Mouse (Mus musculus) ES-Bruce4 (cell line): Measurements from ENCODE around the gene Cenpx. TPM values are rescaled to one million over a fixed set of nuclear protein-coding genes. Genes with fewer than 3 reads are reported as not detected.
A peak's percentile ranks its signal among the peaks of the same experiment; 100 is the strongest.

Source experiments
- H3K27ac ChIP-seq: 2 replicates; pipeline ENCODE4 v1.5.1; 2012; ENCODE audit warnings: low read length, inconsistent platforms; ENCODE audit not compliant: insufficient read depth
- H3K27me3 ChIP-seq: 2 replicates; pipeline ENCODE4 v1.6.1; 2012; ENCODE audit warnings: mild to moderate bottlenecking, low read length, inconsistent platforms; ENCODE audit not compliant: control insufficient read depth, poor library complexity, insufficient read depth, severe bottlenecking
- H3K36me3 ChIP-seq: 2 replicates; pipeline ENCODE4 v1.6.1; 2012; ENCODE audit warnings: inconsistent platforms, mild to moderate bottlenecking, low read length, moderate library complexity; ENCODE audit not compliant: control insufficient read depth, poor library complexity, insufficient read depth, severe bottlenecking
- H3K4me1 ChIP-seq: one replicate; pipeline ENCODE4 v1.8.1; 2011; ENCODE audit warnings: low read length; ENCODE audit not compliant: control insufficient read depth, insufficient read depth
- H3K4me3 ChIP-seq: 2 replicates; pipeline ENCODE4 v1.5.1; 2011; ENCODE audit warnings: low read depth, mild to moderate bottlenecking, low read length
- H3K9ac ChIP-seq: 2 replicates; pipeline ENCODE4 v1.6.1; 2012; ENCODE audit warnings: low read depth, mild to moderate bottlenecking, inconsistent platforms; ENCODE audit not compliant: poor library complexity, severe bottlenecking
- H3K9me3 ChIP-seq: replicated peaks from 2 replicates; pipeline ENCODE4 v1.6.1; 2012; ENCODE audit warnings: mild to moderate bottlenecking, low read length, inconsistent platforms; ENCODE audit not compliant: control insufficient read depth, poor library complexity, insufficient read depth, severe bottlenecking
- CTCF ChIP-seq: IDR thresholded peaks from one replicate; pipeline ENCODE4 v1.8.1; 2011; ENCODE audit warnings: low read depth, low read length
- EP300 ChIP-seq: IDR thresholded peaks from 2 replicates; pipeline ENCODE4 v1.6.1; 2011; ENCODE audit warnings: low read depth, low read length; ENCODE audit not compliant: insufficient read depth
- POLR2A ChIP-seq: IDR thresholded peaks from one replicate; pipeline ENCODE4 v1.8.1; 2011; ENCODE audit warnings: low read length; ENCODE audit not compliant: insufficient read depth
- polyA plus RNA-seq: library from polyadenylated mRNA; stranded (reverse); fragments of >200 nt; gene quantifications from 2 replicates; pipeline ENCODE4 v1.2.4, GENCODE M21; 2011; ENCODE audit warnings: low read depth; ENCODE audit not compliant: missing spikeins, insufficient read depth, insufficient read length

Cenpx gene
- polyA plus RNA-seq, 1 experiment = 45.3 TPM

GRCm38 (mm10) chr11:120672687-120673593 lies 40.6 kb downstream of the Cenpx start, which contains the start of gene Aspscr1:
Gene Aspscr1 (plus strand): TSS chr11:120672973.
- Histone ChIP-seq H3K4me1 (no peaks in the 10 kb centered on the region), H3K4me3 (peak within 1 kb of the TSS; percentile 83), H3K27ac (peak within 1 kb of the TSS; percentile 59), H3K9ac (peak within 1 kb of the TSS; percentile 78), H3K27me3 (no peaks in the 10 kb centered on the region), H3K9me3 (no peaks in the 10 kb centered on the region), H3K36me3 (no peaks in the 10 kb centered on the region)
- TF ChIP-seq EP300 = no peak
- TF ChIP-seq POLR2A = peak; percentile 40
- TF ChIP-seq CTCF = no peak

GRCm38 (mm10) chr11:120666617-120667016 lies 46.9 kb downstream of the Cenpx start:
- Histone ChIP-seq H3K4me1 (peaks cover 2% of the 10 kb centered on the region), H3K9ac (no peak overlapping the region), H3K27ac (no peak overlapping the region; the same call in 1 of the 2 replicates), H3K4me3 (no peak overlapping the region), H3K27me3 (no peaks in the 10 kb centered on the region), H3K36me3 (no peaks in the 10 kb centered on the region), H3K9me3 (no peaks in the 10 kb centered on the region)
- TF ChIP-seq EP300 = no peak
- TF ChIP-seq POLR2A = no peak
- TF ChIP-seq CTCF = no peak

GRCm38 (mm10) chr11:120665406-120665805 lies 48.1 kb downstream of the Cenpx start:
- TF ChIP-seq CTCF = no peak
- no peak for TF ChIP-seq EP300
- TF ChIP-seq POLR2A = no peak
- Histone ChIP-seq H3K9ac (no peak overlapping the region), H3K27me3 (peaks cover under 1% of the 10 kb centered on the region; the same call in 1 of the 2 replicates), H3K4me3 (no peak overlapping the region), H3K4me1 (peaks cover 2% of the 10 kb centered on the region), H3K27ac (no peak overlapping the region), H3K36me3 (no peaks in the 10 kb centered on the region), H3K9me3 (no peaks in the 10 kb centered on the region)

GRCm38 (mm10) chr11:120663714-120664113 lies 49.8 kb downstream of the Cenpx start:
- peak overlapping the region; percentile 34 for H3K27ac ChIP-seq
- H3K9ac ChIP-seq = no peak overlapping the region
- peaks cover 3% of the 10 kb centered on the region; the same call in 1 of the 2 replicates for H3K27me3 ChIP-seq
- no peaks in the 10 kb centered on the region for H3K9me3 ChIP-seq
- no peak overlapping the region for H3K4me3 ChIP-seq
- TF ChIP-seq EP300 (0 out of 2 replicates have a peak, but pooled peaks have one; percentile 69), POLR2A (no peak)
- H3K36me3 ChIP-seq = no peaks in the 10 kb centered on the region
- H3K4me1 ChIP-seq = peaks cover 2% of the 10 kb centered on the region

GRCm38 (mm10) chr11:120662759-120663158 lies 50.8 kb downstream of the Cenpx start:
- Histone ChIP-seq H3K27ac (peak overlapping the region; percentile 7), H3K36me3 (no peaks in the 10 kb centered on the region), H3K9me3 (no peaks in the 10 kb centered on the region), H3K9ac (no peak overlapping the region), H3K4me1 (peaks cover 2% of the 10 kb centered on the region), H3K4me3 (no peak overlapping the region), H3K27me3 (peaks cover 3% of the 10 kb centered on the region; the same call in 1 of the 2 replicates)
- TF ChIP-seq EP300 (no peak), POLR2A (no peak), CTCF (no peak)

GRCm38 (mm10) chr11:120661076-120661460 lies 52.5 kb downstream of the Cenpx start, which contains the start of gene Notum:
Gene Notum (minus strand): TSS chr11:120661175.
- Histone ChIP-seq H3K9me3 (no peaks in the 10 kb centered on the region), H3K27ac (no peak within 1 kb of the TSS), H3K4me3 (peak within 1 kb of the TSS; percentile 87), H3K9ac (peak within 1 kb of the TSS; percentile 78), H3K27me3 (peaks cover 3% of the 10 kb centered on the region; the same call in 1 of the 2 replicates), H3K4me1 (peaks cover 2% of the 10 kb centered on the region), H3K36me3 (no peaks in the 10 kb centered on the region)
- TF ChIP-seq POLR2A (no peak), CTCF (no peak), EP300 (no peak)

Other genes starting within 250 kb of the Cenpx start
- 10.7 and 11.0 TPM in 2 replicates for gene Arl16, start 246.1 kb downstream of the Cenpx start, polyA plus RNA-seq
- gene Mrpl12, start 229.1 kb downstream of the Cenpx start, polyA plus RNA-seq = 83.6 and 90.5 TPM in 2 replicates
- 8.3 TPM in 2 replicates for gene Slc25a10, start 221.9 kb downstream of the Cenpx start, polyA plus RNA-seq
- 0.65 TPM in 1 of 2 replicates, not detected in the other for gene Gcgr, start 183.0 kb downstream of the Cenpx start, polyA plus RNA-seq
- gene Mcrip1, start 164.0 kb downstream of the Cenpx start, polyA plus RNA-seq = 46.4 and 53.4 TPM in 2 replicates
- not detected in 2 replicates for gene Ppp1r27, start 162.6 kb downstream of the Cenpx start, polyA plus RNA-seq
- gene P4hb, start 140.5 kb downstream of the Cenpx start, polyA plus RNA-seq = 326 and 338 TPM in 2 replicates
- gene Arhgdia, start 132.1 kb downstream of the Cenpx start, polyA plus RNA-seq = 269 and 298 TPM in 2 replicates
- gene Alyref, start 115.4 kb downstream of the Cenpx start, polyA plus RNA-seq = 229 and 242 TPM in 2 replicates
- gene Anapc11, start 115.3 kb downstream of the Cenpx start, polyA plus RNA-seq = 84.0 and 100 TPM in 2 replicates
- gene Npb, start 105.3 kb downstream of the Cenpx start, polyA plus RNA-seq = not detected in 2 replicates
- gene Pcyt2, start 95.8 kb downstream of the Cenpx start, polyA plus RNA-seq = 37.0 and 39.6 TPM in 2 replicates
- 10.8 and 11.1 TPM in 2 replicates for gene Sirt7, start 88.5 kb downstream of the Cenpx start, polyA plus RNA-seq
- 48.0 and 53.0 TPM in 2 replicates for gene Mafg, start 80.1 kb downstream of the Cenpx start, polyA plus RNA-seq
- 41.7 and 55.3 TPM in 2 replicates for gene Pycr1, start 70.0 kb downstream of the Cenpx start, polyA plus RNA-seq
- not detected in 2 replicates for gene Myadml2, start 65.6 kb downstream of the Cenpx start, polyA plus RNA-seq
- 2.3 and 5.1 TPM in 2 replicates for gene Notum, start 52.6 kb downstream of the Cenpx start, polyA plus RNA-seq
- gene Aspscr1, start 40.8 kb downstream of the Cenpx start, polyA plus RNA-seq = 46.5 and 50.8 TPM in 2 replicates
- 7.3 and 9.8 TPM in 2 replicates for gene Lrrc45, start 187 bp upstream of the Cenpx start, polyA plus RNA-seq
- 16.6 and 20.7 TPM in 2 replicates for gene Rac3, start 7.7 kb upstream of the Cenpx start, polyA plus RNA-seq
- 54.3 and 68.2 TPM in 2 replicates for gene Dcxr, start 13.5 kb upstream of the Cenpx start, polyA plus RNA-seq
- gene Cbr2, start 18.4 kb upstream of the Cenpx start, polyA plus RNA-seq = not detected in 2 replicates
- gene Hmga1b, start 49.1 kb upstream of the Cenpx start, polyA plus RNA-seq = 56.2 and 85.9 TPM in 2 replicates
- 8.9 and 9.3 TPM in 2 replicates for gene Rfng, start 70.5 kb upstream of the Cenpx start, polyA plus RNA-seq
- 92.0 and 95.2 TPM in 2 replicates for gene Gps1, start 70.5 kb upstream of the Cenpx start, polyA plus RNA-seq
- gene Dus1l, start 82.7 kb upstream of the Cenpx start, polyA plus RNA-seq = 56.7 and 66.9 TPM in 2 replicates
- 114 and 127 TPM in 2 replicates for gene Fasn, start 110.8 kb upstream of the Cenpx start, polyA plus RNA-seq
- gene Ccdc57, start 219.1 kb upstream of the Cenpx start, polyA plus RNA-seq = 3.4 and 3.8 TPM in 2 replicates
- 80.9 and 84.3 TPM in 2 replicates for gene Slc16a3, start 234.7 kb upstream of the Cenpx start, polyA plus RNA-seq